Mouse (Mus musculus) stomach, postnatal 0 days (tissue): ENCODE measurements around the gene Baiap3.

ENCODE experiments used
- CTCF ChIP-seq: IDR thresholded peaks from 2 replicates; pipeline ENCODE4 v1.5.1; 2016; ENCODE audit warnings: antibody characterized with exemption, low read depth, mild to moderate bottlenecking, moderate library complexity
- EP300 ChIP-seq: optimal IDR thresholded peaks from 2 replicates; pipeline ENCODE3; 2016; ENCODE audit warnings: antibody characterized with exemption

DNA sequence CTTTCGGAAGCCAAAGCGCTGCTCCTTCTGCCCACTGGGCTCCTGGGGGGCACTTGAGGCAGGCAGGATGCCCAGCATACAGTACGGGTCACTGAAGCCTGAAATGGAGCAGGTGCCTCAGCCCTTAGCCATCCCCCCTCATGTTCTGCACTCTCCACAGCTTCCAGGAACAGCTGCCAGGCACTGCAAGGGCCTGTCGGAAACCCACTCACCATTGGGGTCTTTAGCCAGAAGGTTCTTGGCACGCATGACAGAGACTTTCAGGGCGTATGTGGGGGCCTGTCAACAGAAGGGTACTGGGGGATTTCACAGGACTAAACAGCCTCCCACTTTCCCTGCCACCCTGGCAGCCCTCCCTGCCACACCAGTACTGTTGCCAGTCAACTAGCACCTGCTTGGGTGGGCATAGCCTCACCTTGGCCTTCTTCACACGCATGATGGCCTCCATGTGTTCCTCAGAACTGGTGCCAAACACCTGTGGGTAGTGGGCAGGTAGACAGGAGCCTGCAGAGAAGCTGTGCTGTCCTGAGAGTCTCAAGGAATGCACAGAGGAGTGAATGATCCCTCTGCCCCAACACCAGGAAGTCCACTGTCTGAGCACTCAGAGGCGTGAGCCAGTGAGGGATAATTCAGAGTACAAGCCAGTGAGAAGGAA is 5.9 kb downstream of the Baiap3 start:
- TF ChIP-seq CTCF, result no peak
- TF ChIP-seq EP300, result no peak
